Mouse (Mus musculus): Measurements from ENCODE around the gene Ppm1l. TPM values are rescaled to one million over a fixed set of nuclear protein-coding genes. Genes with fewer than 3 reads are reported as not detected.

The Ppm1l gene
- total RNA-seq, 2 experiments from 2014 or later, result 56.7 to 57.7 TPM

DNA sequence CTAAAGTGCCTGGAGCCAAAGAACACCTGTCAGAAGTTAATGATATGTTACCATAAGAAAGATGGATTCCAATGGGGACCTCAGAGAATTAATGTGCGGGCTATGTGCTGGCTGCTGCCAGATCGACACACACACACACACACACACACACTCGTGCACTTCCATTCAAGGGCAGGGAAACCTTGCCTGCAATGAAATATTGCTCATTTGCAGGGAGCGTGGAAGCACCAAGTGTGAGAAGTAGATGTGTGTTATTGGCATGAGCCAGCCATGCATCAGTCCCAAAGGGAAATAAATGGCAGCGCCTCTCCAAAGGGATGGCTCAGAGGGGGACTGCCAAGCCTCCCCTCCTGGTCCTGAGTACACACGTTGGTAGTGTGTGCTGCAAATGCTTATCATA is 170.8 kb downstream of the Ppm1l start:
- no peak for DNase-seq (ENCODE audit: low spot score in 2 of 2)

DNA sequence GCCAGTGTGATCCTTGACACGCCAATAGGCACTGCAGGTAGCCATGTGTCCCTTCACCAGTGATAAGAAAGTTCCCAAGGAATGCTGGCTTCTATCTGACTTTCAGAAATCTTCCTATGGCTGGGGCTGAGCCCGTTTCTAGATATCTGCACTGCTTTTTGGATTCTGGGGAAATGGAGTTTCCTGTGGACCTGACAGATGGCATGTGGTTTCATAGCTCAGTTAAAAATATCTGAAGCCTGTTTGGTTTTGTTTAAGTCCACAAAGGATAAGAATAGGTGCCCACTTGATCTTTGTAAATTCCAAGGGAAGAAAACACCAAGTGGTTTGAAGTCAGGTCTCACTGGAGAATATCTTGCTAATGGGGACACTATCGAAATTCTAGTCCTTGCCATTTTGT is 173.0 kb downstream of the Ppm1l start:
- no peak for DNase-seq (ENCODE audit: low spot score in 2 of 2)

DNA sequence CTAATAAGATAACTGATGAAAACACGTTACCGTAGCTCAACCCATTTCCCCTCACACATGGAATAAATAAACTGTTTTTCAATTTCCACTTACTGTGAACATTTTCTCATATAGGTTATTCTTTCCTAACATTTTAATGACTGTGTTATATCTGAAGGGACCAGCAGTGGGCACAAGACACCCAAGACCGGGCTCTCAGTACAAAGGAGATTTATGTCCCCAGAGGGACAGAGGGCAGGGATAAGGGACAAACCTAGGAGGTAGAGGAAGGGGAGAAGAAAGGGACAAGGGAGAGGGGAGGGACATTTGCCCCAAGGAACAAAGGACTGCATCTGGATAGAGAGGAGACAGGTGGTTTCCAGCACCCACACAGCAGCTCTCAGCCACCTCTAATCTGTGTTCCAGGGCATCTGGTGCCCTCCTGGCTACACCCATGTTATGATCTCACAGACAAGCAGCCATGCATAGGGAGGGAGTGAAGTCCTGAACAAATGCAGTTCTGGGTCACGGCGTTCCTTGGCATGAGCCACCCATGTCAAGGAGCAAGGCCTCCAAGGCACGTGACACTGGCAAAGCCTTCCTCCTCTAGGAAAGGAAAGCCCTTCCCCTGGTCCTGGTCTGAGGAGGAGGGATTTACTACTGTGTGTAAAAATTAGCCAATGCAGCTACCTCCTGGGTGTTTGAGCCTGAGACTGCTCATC is 174.5 kb downstream of the Ppm1l start:
- no peak for DNase-seq (ENCODE audit: low spot score in 2 of 2)

DNA sequence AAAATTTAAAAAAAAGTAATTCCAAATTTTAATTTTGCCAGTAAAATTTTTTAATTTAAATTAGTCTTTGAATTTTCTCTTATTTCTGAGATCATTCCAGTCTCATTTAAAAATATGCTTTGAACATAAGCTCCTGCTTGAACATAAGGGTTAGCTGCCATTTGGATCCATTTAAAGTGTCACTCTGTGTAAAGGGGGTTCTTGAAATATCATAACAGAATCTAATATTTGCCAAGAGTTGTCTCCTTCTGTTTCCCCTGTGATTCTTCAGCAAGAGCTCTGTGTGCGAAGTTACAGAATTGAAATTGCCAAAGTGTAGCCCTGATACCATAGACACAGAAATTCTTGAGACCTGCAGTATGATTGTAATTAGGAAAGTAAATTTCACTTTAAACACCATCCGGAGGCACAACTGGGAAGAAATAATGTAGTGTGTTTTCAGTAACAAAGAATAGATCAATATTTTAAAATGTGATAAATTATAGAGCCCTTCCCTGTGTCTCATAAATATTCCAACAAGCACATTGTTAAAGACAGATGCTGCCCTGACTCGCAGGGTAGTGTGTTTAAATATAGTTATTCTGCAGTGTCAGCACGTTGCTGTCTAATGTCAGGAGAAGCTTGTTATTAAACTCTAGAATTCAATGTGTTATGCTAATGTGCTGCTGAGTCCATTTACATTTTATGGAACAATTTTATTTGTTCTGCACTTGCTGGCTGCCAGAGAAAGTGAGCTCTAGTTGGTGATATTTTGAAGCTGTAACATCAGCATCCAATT is 177.8 kb downstream of the Ppm1l start:
- no peak for DNase-seq (ENCODE audit: low spot score in 2 of 2)

DNA sequence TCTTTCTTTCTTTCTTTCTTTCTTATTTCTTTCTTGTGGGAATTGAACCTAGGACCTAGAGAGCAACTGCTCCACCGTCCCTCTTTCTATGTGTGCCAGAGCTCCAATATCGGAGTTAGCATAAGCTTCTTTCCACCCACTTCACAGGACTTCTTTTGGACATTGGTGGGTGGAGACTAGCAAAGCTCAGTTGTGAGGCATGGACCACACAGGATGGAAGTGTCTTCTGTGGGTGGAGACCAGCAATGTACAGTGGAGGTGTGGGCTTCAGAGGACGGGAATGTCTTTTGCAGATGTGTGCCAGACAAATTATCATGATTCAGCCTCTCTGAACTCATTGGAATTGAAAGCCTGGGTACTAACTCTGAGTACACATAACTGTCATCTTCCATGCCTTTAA is 180.5 kb downstream of the Ppm1l start:
- no peak for DNase-seq (ENCODE audit: low spot score in 2 of 2)

DNA sequence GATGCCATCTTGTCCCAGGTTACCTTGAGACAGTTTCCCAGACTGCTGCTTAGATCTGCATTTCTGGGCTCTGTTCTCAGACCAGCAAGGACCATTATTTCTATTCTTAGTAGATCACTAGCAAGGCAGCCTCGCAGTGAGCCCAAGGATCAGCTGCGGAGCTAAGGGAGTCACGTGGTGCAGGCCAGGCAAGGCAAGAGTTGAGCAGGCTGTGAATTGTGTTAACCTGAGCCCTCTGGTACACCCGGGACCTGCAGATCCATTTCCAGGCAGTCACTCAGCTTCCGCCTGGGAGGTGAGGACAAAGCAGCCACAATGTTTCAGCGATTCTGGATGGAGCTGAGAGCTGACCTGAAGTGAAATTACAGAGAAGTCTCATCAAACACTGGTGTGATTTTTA is 185.3 kb downstream of the Ppm1l start:
- DNase-seq (ENCODE audit: low spot score in 2 of 2), result no peak

DNA sequence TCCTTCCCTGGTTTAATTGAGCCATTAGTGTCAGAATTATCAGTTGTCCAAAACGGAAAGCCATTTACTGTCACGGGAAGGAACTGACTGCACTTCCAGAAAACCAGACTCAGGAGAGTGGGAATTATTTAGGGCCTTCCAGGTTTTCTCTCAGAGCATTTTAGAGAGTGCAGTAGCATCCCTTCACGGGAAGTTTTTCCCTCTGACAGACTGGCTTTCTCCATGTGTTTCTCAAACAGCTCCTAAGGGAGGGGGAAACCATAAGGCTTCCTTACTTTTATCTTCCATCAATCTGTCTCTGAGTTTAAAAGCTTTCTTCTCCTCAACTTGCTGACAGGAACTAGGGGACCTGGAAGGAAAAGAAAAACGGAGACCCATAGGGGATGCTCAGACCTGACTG is 185.9 kb downstream of the Ppm1l start:
- DNase-seq (ENCODE audit: low spot score in 2 of 2), result no peak

DNA sequence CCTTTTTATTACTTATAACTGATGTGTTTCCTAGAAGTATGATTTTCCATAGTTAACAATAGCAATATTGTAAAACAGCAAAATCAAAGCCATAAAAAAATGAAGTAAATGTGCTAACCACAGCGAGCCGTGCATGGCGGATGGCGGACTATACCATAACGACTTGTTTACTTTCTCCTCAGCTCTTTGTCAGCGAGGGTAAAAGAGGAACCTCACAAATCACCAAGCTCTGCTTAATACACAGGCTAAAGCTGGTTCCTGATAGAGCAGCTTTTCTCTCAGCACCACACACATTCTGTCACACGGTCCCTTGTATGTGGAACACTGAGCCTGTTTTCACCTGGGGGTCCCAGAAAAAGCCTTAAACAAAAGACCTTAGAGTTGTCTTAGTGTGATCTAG is 188.4 kb downstream of the Ppm1l start:
- DNase-seq (ENCODE audit: low spot score in 2 of 2), result no peak

DNA sequence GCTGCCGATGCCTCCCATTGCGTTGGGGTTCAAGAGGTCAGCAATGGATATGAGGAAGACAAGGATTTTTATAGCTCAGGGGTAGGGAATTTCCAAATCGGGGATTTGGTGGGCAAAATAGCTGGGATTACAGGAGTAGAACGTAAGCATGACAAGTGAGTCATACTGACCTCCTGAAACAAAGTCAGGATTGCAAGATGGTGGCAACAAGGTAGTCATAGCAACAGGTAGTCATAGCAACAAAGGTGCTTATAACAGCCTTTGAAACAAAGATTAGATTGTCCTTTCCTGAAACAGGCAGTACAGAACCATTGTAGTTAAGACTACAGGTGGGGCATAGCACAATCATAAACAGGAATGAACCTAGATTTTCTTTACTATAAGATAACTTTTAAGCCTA is 189.7 kb downstream of the Ppm1l start:
- DNase-seq (ENCODE audit: low spot score in 2 of 2), result no peak

DNA sequence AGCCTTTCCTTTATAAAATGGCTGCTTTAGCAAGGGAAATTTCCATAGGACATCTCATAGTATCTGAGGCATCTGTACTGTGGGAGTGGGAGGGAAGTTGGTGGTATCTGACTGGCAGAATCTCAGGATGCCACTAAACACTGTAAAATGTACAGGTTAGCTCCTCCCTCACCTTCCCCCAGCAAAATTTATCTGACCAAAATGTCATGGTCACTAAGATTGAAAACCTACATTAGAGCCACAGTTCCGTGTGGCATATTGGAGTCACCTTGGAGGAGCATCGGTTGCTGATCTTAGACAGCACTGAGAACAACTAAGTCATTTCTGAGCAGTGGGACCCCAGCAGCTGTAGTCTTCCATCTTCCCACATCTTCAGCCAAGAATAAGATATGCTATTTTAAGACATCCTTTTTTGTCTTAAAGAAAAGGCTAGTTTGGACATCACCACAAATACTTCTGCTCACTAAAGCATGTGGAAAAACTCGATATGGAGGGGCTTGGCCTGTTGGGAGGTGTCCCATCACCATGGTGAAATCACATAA is 192.8 kb downstream of the Ppm1l start:
- DNase-seq (ENCODE audit: low spot score in 2 of 2), result no peak

DNA sequence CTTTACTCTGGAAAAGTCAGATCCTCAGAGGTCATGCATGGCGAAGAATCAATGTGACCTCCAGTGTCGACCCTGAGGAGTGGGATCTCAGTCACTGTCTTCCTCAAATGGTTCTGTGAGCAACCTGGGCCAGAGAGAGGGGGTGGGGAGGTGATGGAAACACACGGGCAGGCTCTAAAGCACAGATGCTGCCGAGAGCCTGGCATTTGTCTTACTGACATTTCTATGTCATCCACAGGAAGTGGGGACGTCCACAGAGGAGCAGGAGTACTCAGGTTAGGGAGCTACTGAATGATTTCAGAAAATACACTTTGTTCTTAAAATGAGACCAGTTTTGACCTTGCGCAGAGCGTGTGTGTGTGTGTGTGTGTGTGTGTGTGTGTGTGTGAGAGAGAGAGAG is 195.2 kb downstream of the Ppm1l start:
- DNase-seq (ENCODE audit: low spot score in 2 of 2), result no peak

DNA sequence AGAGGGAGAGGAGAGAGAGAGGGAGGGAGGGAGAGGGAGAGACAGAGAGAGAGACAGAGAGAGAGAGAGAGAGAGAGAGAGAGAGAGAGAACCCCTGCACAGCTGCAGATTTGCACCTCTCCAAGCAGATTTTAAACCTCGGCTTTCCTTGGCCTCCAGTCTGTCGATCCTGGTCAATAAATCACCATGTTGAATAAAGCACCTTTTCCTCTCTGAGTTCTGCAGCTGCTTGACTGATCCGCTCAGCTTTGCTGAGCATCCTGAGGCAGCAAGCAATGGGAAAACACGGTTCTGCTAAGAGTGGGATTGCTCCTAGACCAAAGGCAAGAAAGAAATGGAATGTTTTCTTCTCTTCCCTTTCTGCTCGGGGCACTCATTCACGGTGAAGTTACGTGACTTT is 195.7 kb downstream of the Ppm1l start:
- no peak for DNase-seq (ENCODE audit: low spot score in 2 of 2)

DNA sequence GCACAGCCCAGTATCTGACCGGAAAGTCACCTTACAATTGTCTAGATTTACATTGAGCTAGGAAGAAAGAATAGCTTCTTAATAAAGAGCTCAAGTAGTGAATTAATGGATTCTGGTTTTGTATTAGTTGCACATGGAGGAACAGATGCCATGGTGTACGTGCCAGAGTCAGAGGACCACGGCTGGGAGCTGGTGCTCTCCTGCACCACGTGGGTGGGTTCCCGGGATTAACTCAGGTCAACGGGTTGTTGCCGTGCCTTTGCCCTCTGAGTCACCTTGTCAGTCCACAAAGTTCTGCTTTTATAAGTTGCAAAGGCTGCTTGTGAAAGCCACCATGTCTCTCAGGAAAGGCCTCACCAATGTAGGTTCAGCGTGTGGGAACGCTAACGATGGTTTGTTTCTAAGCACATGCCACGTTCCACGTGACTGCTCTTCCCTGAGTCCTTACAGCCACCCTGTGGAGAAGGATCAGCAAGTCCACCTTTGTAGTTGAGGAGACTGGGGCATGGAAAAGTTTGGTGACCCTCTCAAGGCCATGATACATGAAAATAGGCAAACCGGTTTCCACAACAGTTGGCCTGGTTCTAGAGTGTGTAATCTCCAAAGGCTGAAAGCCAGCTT is 199.2 kb downstream of the Ppm1l start:
- no peak for DNase-seq (ENCODE audit: low spot score in 2 of 2)

DNA sequence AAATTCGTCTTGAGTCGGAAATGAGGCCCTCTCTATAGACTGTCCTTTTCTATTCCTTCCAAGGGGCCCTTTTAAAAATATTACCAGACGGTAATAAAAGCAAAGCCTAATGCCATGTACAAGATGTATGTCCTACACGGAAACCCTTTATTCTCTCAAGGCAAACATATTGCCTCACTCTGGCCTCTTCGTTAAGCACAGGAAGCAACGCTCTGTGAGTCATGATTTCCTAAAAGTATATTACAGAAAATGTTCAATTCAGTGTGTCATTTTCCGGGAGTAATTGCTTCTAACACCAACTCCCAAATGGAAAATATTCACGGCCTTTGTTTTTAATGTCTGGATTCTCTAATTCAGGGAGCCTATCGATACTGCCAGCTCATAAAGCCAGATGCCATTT is 202.5 kb downstream of the Ppm1l start:
- DNase-seq (ENCODE audit: low spot score in 2 of 2), result no peak

DNA sequence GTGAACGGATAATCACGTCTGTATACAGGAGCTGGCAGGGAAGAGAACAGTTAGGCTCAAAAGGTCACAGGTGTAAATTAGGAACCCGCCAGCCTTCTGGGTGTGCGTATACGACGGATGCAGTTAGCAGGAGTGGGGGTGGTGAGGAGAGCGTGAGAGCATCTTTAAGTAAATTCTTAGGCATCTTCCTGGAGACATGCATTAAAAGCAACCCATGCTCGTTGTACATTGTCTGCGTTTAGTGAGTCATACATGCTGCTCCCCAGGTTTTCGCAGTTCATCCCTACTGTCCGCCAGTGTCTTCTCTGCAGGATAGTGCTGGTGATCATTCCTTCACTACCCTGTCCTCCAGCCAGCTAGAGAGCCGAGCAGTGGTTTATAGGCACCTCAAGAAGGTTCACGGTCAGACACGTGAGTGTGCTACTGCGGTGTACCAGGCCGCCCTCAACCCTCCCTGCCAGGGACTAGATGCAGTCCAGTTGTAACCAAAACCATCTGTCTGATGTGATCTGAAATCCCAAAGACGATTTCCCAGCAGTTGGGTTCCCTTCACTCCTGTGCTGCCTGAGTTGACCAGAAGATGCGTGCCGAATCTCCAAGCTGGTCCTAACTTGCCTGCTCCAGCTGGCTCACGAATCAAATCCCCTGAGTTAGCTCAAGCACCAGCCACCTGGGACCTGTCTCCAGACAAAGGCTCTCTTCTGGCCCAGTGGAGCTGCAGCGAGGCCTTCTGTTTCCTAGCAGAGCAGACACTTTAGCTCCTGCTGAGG is 203.3 kb downstream of the Ppm1l start:
- peak in 1 of 2 experiments; percentile 30 for DNase-seq (ENCODE audit: low spot score in 2 of 2)

DNA sequence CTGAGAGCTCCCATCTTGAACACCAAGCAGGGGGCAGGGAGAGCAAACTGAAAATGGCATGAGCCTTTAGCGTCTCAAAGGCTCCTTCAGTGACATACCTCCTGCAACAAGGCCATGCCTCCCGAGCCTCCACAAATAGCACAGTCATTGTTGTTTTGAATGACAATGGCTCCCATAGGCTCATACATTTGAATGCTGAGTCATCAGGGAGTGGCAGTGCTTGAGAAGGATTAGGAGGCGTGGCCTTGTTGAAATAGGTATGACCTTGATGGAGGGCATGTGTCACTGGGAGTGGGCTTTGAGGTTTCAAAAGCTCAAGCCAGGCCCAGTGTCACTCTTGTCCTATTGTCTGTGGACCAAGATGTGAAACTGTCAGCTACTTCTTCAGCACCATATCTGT is 205.6 kb downstream of the Ppm1l start:
- DNase-seq (ENCODE audit: low spot score in 2 of 2), result no peak

DNA sequence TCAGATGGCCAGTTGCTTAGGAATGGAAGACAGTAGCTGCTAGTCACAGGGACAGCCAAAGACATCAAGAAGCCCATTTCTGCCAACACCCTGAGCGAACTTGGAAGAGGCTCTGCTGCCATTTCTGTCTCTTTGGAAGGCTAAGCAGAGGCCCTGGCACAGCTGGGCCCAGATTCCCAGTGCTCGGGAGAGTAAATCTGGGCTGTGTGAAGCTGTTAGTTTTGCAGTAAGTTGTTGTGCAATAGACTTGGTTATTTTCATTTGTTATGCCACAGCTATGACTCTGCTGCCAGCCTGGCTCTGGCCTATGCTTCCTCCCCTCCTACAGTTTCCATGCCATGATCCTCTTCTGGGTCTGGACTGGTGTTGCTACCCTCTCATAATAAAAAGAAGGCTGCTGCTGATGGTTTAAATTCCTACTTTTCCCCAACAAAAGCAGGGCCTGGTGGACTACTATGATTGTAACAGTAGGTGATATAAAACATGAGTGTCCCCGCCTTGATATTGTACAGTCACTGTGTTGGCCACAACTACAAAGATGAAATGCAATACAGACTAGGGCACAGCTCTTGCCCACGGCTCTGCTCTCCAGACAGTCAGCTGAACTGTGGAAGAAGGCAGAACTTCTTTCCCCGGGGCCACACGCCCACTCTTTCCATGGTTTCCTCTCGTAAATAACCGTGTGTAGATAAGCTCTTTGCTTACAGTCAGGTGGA is 207.9 kb downstream of the Ppm1l start:
- DNase-seq (ENCODE audit: low spot score in 2 of 2), result no peak

DNA sequence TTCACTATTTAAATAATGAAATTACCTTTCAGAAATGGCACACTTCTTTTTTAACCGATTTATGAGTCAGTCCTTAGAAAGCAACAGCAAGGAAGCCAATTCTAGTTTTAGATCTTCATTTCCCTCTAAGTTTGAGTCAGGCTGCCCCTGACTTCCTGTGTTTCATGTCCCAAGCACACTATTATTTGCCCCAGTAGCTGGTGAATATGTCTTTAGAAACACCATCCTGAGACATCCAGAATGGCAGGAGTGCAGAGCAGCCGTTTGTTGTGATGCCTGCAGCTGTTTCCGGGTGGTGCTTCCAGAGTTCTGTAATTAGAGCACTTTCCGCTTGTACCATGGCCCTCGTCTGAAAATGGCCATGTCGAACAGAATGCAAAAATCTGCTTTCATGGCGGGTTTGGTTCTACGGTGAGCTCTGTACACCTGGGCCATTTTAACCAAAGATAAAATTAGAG is 208.4 kb downstream of the Ppm1l start:
- no peak for DNase-seq (ENCODE audit: low spot score in 2 of 2)

DNA sequence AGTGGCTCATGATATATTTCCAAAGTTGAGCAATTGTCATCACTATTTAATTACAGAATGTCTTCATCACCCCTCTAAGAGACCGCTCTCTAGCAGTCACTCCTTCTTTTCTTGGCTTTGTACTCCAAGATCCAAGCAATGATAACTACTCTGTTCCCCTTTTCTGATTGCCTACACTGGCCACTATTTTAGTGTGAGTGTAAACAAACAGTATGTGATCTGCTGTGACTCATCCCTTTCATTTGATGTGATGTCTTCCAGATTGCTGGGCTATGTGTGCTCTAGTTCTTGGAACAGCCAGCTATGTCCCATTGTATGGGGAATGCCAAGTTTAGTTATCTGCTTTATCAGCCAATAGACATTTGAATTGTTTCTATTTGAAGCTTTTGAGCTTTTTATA is 210.7 kb downstream of the Ppm1l start:
- no peak for DNase-seq (ENCODE audit: low spot score in 2 of 2)

DNA sequence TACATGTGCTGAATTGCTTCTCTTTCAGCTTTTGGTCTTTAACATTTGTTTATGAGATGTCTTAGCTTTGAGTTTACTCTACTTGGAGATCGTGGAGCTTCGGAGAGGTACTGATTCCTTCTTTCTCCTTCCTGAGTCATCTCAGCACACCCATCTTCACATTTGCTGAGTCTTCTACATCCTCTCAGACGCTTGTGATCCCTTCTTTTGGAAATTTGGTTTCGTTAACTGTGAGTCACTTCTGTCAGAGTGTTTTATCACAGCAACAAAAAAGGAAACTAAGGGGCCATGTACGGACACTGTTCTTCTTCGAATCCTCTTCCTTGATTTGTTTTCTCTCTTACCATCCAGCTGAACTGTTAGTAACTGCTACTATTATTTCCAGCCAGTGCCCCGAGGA is 212.9 kb downstream of the Ppm1l start:
- DNase-seq (ENCODE audit: low spot score in 2 of 2), result no peak

DNA sequence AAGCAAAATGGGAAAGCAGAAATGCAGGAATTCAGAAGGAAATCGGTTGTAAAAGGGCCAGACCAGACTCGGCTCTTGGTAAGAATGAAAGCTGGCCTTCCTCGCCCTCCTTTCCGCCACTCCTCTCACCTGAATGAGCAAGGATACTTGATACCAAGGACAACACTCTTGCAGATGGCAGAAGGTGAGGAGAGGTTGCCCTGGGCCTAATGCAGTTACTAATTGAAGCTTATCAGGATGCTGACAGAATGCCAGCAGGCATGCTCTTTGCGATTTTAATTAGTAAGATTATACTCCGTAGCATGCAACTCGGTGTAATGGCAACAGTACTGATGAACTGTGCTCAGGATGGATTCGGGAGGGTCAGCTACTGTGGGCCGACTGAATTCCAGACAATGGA is 214.8 kb downstream of the Ppm1l start:
- no peak for DNase-seq (ENCODE audit: low spot score in 2 of 2)

All from layer of hippocampus, postnatal 10 days (tissue).